Mouse (Mus musculus): ENCODE results near the gene Chka.

GRCm38 (mm10) chr19:3875045-3875444 lies 23.5 kb downstream of the Chka start:
- TF ChIP-seq CTCF (IDR thresholded peaks at IDR 0.05; ENCODE audit: low read depth), result no peak
- TF ChIP-seq EP300 (IDR thresholded peaks at IDR 0.05; ENCODE audit: low read depth), result no peak

Measured in heart, postnatal 0 days (tissue).